Mouse (Mus musculus) adrenal gland, adult 18-20 months (tissue): ENCODE data around the gene Mrps14. TPM values are rescaled to one million over a fixed set of nuclear protein-coding genes. Genes with fewer than 3 reads are reported as not detected.

Experiments used
- DNase-seq, 2 experiments: peaks; one replicate each; pipeline ENCODE4 v3.0.0; 2021 to 2022; ENCODE audit warnings: low spot score in 2 of 2
- total RNA-seq, 2 experiments: library from RNA; stranded (reverse); gene quantifications; 1 replicate in 1 of 2; 2 replicates in 1 of 2; pipeline ENCODE4 v1.2.3; 2021

Mrps14 gene
- total RNA-seq, 2 experiments from 2014 or later = 101 TPM

DNA sequence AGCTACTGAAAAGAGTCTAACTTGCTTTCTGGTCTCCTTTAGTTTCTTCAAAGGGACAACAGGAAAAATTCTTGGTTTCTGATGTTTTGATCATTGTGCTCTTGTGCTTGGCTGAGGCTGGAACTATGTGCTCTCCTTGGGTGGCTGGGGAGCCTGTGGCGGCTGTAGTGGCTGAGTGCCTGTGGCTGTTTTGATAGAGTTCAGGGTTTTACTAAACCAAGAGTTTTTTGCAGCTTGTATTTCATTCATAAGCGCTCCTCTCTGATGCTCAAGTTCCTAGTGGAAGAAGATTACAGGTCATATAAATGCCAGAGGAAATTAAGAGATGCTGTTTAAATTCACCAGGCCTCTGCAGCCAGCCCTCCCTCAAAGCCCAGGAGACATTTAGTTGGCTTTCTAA, 29.1 kb downstream of the Mrps14 start:
- DNase-seq = no peak

GRCm38 (mm10) chr1:160227196-160227595, 32.2 kb downstream of the Mrps14 start:
- no peak for DNase-seq

DNA sequence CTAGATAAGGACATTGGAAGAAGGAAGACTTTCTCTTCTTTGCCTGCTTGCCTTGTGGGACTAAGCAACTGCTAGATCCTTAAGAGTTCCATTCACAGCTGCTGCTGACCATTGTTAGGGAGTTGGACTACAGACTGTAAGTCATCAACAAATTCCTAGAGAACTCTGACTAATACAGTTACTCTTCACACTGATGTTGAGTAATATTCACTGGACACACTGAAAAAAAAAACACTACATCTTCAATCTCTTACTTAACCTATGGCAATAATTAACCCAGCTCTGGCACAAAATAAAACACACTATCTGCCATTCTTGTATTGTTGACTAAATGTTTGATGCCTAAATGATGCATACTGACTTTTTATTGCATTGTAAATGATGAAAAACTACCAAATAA, 32.8 kb downstream of the Mrps14 start:
- DNase-seq = no peak

DNA sequence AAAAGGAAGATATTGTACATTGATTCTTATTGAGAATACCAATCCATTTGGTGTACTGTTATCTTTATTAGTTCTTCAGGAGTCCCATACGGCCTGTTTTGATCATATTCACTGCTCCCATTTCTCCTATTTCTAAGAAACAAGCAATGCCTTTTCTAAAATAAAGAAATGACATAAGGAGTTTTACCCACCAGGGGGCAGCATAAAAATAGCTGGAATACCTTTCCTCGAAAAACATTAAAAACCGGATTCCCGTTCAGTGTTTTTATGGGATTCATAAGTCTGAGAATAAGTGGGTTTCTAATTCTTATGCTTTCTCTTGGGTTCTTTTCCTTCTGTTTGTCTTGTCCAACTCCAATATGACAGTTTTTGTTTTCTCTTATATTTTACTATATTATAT, 36.0 kb downstream of the Mrps14 start:
- DNase-seq = no peak

- DNase-seq = no peak
These were observed 37.1 kb downstream of the Mrps14 start for GRCm38 (mm10) chr1:160232113-160232512.

DNA sequence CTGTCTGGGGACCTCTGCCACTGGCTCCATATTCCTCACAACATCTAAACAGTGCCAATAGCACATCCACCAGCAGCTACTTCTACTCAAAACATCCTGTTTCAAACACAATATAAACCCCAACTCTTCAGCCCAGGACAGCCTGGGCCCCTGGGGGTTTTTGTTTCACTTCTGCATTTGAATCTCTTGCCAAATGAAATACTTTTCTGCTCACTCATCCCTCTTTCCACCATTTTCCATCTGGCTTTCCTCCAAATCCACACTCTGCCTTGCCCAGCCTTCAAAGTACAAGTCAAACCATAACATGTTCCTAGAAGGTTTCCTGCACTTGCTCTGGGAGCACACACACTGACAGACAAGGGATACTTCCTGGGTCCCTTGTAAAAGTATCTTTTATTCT, 38.9 kb downstream of the Mrps14 start:
- no peak for DNase-seq

DNA sequence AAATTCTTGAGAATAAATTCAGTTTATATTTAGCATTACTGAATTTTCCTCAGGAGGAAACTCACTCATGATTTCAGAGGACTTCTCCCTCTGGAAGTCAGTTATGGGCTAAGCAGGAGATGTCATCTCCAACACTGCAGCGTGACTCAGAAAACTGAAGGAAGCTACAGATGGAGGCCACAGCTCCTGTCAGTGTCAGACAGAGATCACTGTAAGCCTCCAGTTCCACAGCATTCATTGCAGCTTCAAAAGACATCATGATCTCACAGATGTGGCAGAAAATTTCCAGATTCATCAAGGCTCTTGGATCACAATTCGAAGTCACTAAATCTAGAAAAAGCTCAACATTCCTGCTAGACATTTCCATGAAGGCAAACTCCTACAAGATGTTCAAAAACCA, 43.0 kb downstream of the Mrps14 start:
- DNase-seq = no peak

- no peak for DNase-seq
These were observed 43.9 kb downstream of the Mrps14 start for GRCm38 (mm10) chr1:160238852-160239443.

GRCm38 (mm10) chr1:160240091-160240490, 45.1 kb downstream of the Mrps14 start:
- no peak for DNase-seq

- no peak for DNase-seq
These were observed 49.7 kb downstream of the Mrps14 start for GRCm38 (mm10) chr1:160244689-160245088.

- DNase-seq = no peak
These were observed 50.9 kb downstream of the Mrps14 start for GRCm38 (mm10) chr1:160245954-160246353.

DNA sequence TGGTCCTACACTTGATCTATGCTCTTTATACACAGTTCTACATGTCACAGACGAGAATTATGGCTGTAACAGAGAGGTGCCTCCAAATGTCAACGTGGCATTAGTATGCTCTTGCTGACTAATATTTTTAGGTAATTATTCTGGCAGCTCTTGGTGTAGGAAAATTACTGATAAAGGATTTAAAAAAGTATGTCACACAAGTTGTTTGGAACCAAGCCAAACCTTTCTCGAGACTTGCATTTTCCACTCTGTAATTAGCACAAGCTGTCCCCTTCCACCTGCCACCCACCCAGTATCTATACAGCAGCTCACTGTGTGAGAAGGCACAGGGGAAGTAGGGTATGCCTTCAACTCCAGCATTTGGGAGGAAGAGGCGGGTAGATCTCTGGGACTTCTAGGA, 51.8 kb downstream of the Mrps14 start:
- DNase-seq = no peak

- no peak for DNase-seq
These were observed 52.5 kb downstream of the Mrps14 start for GRCm38 (mm10) chr1:160247473-160247872.

GRCm38 (mm10) chr1:160249786-160250185, 54.8 kb downstream of the Mrps14 start:
- DNase-seq = no peak

DNA sequence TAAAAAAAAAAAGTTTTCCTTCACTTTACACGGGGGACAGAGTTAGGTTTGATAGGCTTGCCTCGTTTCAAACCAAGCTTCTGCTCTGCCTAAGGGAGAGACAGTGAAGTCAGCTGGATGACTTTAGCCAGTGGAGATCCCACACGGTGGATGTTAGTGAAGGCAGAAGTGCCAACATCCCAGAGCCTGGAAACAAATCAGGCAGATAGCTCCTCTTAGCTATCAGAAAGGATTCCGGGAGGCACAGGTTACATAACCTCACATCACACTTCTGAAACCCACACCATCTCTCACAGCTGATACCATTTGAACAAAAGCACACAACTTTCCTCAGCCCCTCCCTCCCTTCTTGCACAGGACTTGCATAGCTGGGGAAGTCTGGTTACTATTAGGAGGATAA, 55.8 kb downstream of the Mrps14 start:
- DNase-seq = no peak

GRCm38 (mm10) chr1:160251388-160252007, 56.5 kb downstream of the Mrps14 start:
- DNase-seq = no peak

Other genes starting within 250 kb of the Mrps14 start
- 10 to 100 TPM; 17.6 to 24.4 TPM for gene 4930523C07Rik, start 150.8 kb upstream of the Mrps14 start, total RNA-seq
- under 1 TPM; 0.29 to 0.30 TPM for gene Tnn, start 41.6 kb upstream of the Mrps14 start, total RNA-seq
- 100 to 1,000 TPM; 125 to 182 TPM for gene Cacybp, start 17.7 kb downstream of the Mrps14 start, total RNA-seq